Mouse (Mus musculus) cerebellum, postnatal 4 days (tissue): Measurements from ENCODE around the gene Gm28168.
"Not testable (repeated sequence)": the region's sequence is repeated elsewhere in the genome, so short reads cannot be mapped to it uniquely, and the experiment has no call there.

Experiments
- DNase-seq, 2 experiments: peaks; one replicate each; pipeline ENCODE4 v3.0.0; 2022; ENCODE audit warnings: low spot score in 2 of 2, mixed read lengths in 1 of 2

Gm28168 gene

GRCm38 (mm10) chr1:117927715-117928114 lies at the start of gene Gm28168:
Gene Gm28168, plus strand, starts transcription at chr1:117928015.
- not testable (repeated sequence) for DNase-seq

DNA sequence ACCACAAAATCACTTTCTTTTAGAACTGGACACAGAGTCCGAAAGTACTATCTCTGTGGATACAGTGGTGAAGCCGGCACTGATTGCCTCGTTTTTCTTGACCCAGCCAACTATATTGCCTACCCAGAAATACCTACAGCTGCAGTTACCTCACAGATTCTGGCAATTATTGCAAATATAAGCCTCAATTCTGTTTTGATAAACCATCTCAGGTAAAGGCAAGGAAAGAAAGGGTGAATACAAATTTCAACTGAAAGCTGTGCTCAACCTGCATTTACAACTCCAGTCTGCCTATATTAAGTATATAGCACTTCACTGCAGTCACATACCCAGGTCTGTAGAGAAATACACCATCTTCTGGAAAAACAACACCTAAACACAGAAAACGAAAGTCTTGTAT lies 37.8 kb downstream of the Gm28168 start, which contains the start of gene Gm7145:
Gene Gm7145 (plus strand): TSS at position 301 of the 400 bp plus-strand sequence.
- no peak for DNase-seq
